ENCODE assay signal across 8 mouse cellular contexts in the genomic region with DNA sequence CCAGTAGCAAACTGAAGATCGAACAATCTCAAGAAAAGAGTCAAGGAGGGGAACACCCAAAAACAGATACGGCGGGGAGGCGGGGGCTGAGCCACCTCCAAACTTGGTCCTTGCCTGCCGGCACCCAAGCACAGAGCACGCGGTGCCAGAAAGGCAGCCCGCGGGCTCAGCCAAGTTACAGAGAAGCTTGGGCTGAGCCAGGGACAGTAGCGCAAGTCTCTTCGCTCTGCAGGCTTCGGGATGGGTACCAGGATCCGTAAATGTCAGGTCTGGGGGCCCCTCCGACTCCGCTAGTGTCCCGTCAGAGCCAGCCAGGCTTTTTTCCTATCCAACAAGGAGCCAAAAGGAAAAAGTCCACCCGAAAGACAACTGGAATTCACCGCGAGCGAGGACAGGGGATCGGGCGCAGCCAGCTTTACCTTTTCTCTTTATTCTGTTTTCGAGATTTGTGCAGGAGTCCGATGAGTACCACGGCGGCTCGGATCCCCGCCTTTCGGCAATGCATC.
DNase-seq lines count a peak whose midpoint lies in the region; ATAC-seq lines count a peak whose summit lies in the region.

No protein-coding gene starts in this region.

- peak overlapping the region; percentile 67 for H3K9ac ChIP-seq in forebrain, embryonic 13.5 days
- peak overlapping the region; percentile 82 for H3K9ac ChIP-seq in hindbrain, embryonic 13.5 days
- H3K9ac ChIP-seq in lung, embryonic 16.5 days (ENCODE audit: low read length), result peak overlapping the region; percentile 73
- peak overlapping the region; percentile 79 for H3K9ac ChIP-seq in stomach, embryonic 16.5 days (ENCODE audit: low read length)

- H3K9me3 ChIP-seq in forebrain, embryonic 13.5 days (replicated peaks), result no peaks in the 10 kb centered on the region
- H3K9me3 ChIP-seq in hindbrain, embryonic 13.5 days, result no peaks in the 10 kb centered on the region
- no peaks in the 10 kb centered on the region for H3K9me3 ChIP-seq in lung, embryonic 16.5 days (ENCODE audit: control insufficient read depth, low read length)
- no peaks in the 10 kb centered on the region for H3K9me3 ChIP-seq in stomach, embryonic 16.5 days (replicated peaks; ENCODE audit: control insufficient read depth, low read length)

- H3K4me2 ChIP-seq in forebrain, embryonic 13.5 days, result peak overlapping the region; percentile 97
- H3K4me2 ChIP-seq in hindbrain, embryonic 13.5 days, result peak overlapping the region; percentile 98
- H3K4me2 ChIP-seq in lung, embryonic 16.5 days (ENCODE audit: low read depth, low read length), result peak overlapping the region; percentile 97
- H3K4me2 ChIP-seq in stomach, embryonic 16.5 days (ENCODE audit: low read depth, low read length), result peak overlapping the region; percentile 96

- WGBS in forebrain, embryonic 13.5 days, result under 1% methylated on average over 29 of the region's 29 CpGs
- under 1% methylated on average over 29 of the region's 29 CpGs for WGBS in hindbrain, embryonic 13.5 days
- WGBS in lung, embryonic 16.5 days, result under 1% methylated on average over 29 of the region's 29 CpGs
- WGBS in stomach, embryonic 16.5 days, result under 1% methylated on average over 29 of the region's 29 CpGs

- DNase-seq in adrenal gland, adult 2 months, result peak; percentile 17
- no peak for DNase-seq in adrenal gland, adult 8-10 months
- DNase-seq in ovary, postnatal 36 days (ENCODE audit: low spot score), result peak; percentile 23
- no peak for DNase-seq in ovary, postnatal 10 days (ENCODE audit: low spot score)

- no peak overlapping the region for H3K27ac ChIP-seq in forebrain, embryonic 13.5 days
- H3K27ac ChIP-seq in hindbrain, embryonic 13.5 days, result peak overlapping the region; percentile 64; the same call in 1 of the 2 replicates
- H3K27ac ChIP-seq in lung, embryonic 16.5 days (ENCODE audit: low read length), result no peak overlapping the region
- H3K27ac ChIP-seq in stomach, embryonic 16.5 days (ENCODE audit: low read length), result peak overlapping the region; percentile 70

- H3K27me3 ChIP-seq in forebrain, embryonic 13.5 days, result peaks cover 57% of the 10 kb centered on the region
- H3K27me3 ChIP-seq in hindbrain, embryonic 13.5 days, result peaks cover 48% of the 10 kb centered on the region
- H3K27me3 ChIP-seq in lung, embryonic 16.5 days (ENCODE audit: control insufficient read depth, insufficient read depth, low read depth, low read length), result peaks cover 20% of the 10 kb centered on the region
- H3K27me3 ChIP-seq in stomach, embryonic 16.5 days (ENCODE audit: control insufficient read depth, insufficient read depth, low read length), result peaks cover 21% of the 10 kb centered on the region

- peak overlapping the region; percentile 61 for H3K4me3 ChIP-seq in forebrain, embryonic 13.5 days
- peak overlapping the region; percentile 78 for H3K4me3 ChIP-seq in hindbrain, embryonic 13.5 days
- peak overlapping the region; percentile 62 for H3K4me3 ChIP-seq in lung, embryonic 16.5 days (ENCODE audit: low read length)
- peak overlapping the region; percentile 67 for H3K4me3 ChIP-seq in stomach, embryonic 16.5 days (replicated peaks; ENCODE audit: low read length)

- peaks cover 23% of the 10 kb centered on the region for H3K4me1 ChIP-seq in forebrain, embryonic 13.5 days
- peaks cover 36% of the 10 kb centered on the region for H3K4me1 ChIP-seq in hindbrain, embryonic 13.5 days (replicated peaks)
- H3K4me1 ChIP-seq in lung, embryonic 16.5 days (replicated peaks; ENCODE audit: control insufficient read depth, insufficient read depth, low read length), result peaks cover 18% of the 10 kb centered on the region
- H3K4me1 ChIP-seq in stomach, embryonic 16.5 days (ENCODE audit: control insufficient read depth, insufficient read depth, low read length), result peaks cover 26% of the 10 kb centered on the region

- 0 out of 2 replicates have a peak, but pooled peaks have one; percentile 49 for ATAC-seq in forebrain, embryonic 13.5 days
- no peak for ATAC-seq in hindbrain, embryonic 13.5 days (ENCODE audit: low FRiP score)
- 0 out of 2 replicates have a peak, but pooled peaks have one; percentile 34 for ATAC-seq in lung, embryonic 16.5 days (ENCODE audit: low read depth)
- ATAC-seq in stomach, embryonic 16.5 days (ENCODE audit: insufficient read depth, low FRiP score), result no peak

- no peaks in the 10 kb centered on the region for H3K36me3 ChIP-seq in forebrain, embryonic 13.5 days (ENCODE audit: poor library complexity, severe bottlenecking)
- no peaks in the 10 kb centered on the region for H3K36me3 ChIP-seq in hindbrain, embryonic 13.5 days
- no peaks in the 10 kb centered on the region for H3K36me3 ChIP-seq in lung, embryonic 16.5 days (ENCODE audit: control insufficient read depth, insufficient read depth, low read length)
- no peaks in the 10 kb centered on the region for H3K36me3 ChIP-seq in stomach, embryonic 16.5 days (ENCODE audit: control insufficient read depth, insufficient read depth, low read length)

Comparison
In these comparisons a context has a peak if more than half of its experiments do, and no peak if none do; other contexts are left out.
1. DNase-seq: peak in adrenal gland, adult 2 months (single experiment) and ovary, postnatal 36 days (single experiment); none in adrenal gland, adult 8-10 months (single experiment) and ovary, postnatal 10 days (single experiment).
2. ATAC-seq: peak in forebrain, embryonic 13.5 days (single experiment) and lung, embryonic 16.5 days (single experiment); none in hindbrain, embryonic 13.5 days (single experiment) and stomach, embryonic 16.5 days (single experiment).
3. H3K27ac ChIP-seq: peak in hindbrain, embryonic 13.5 days (single experiment) and stomach, embryonic 16.5 days (single experiment); none in forebrain, embryonic 13.5 days (single experiment) and lung, embryonic 16.5 days (single experiment).
4. Peak in every context shown above with its lines, with median percentiles within 50 percentile points of each other: H3K4me2 ChIP-seq, H3K4me3 ChIP-seq and H3K9ac ChIP-seq.